Mouse (Mus musculus): ENCODE data around the gene Pax8. TPM values are rescaled to one million over a fixed set of nuclear protein-coding genes. Genes with fewer than 3 reads are reported as not detected.

Pax8 gene
- total RNA-seq, 2 experiments from 2014 or later = 0.34 to 22.9 TPM

- DNase-seq (ENCODE audit: low spot score in 2 of 2) = no peak
These were observed 7.0 kb downstream of the Pax8 start for GRCm38 (mm10) chr2:24468430-24468829.

DNA sequence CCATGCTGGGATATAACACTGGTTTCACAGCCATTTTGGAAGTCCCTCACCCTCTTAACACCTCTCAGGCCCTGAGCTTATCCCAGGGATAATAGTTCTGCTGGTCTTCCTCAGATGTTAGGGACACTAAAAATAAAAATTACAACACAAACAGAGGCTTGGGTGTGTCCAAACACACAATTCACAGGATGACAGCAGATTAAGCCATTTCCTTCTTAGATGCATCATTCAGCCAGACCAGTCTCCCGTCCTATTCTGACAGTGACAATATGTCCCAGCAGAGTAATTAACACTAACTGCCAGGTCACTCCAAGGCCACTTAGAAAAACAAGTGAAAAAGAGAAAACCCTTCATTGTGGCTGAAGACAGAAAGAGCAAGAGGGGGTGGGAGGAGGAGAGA lies 8.2 kb downstream of the Pax8 start:
- no peak for DNase-seq (ENCODE audit: low spot score in 2 of 2)

- DNase-seq (ENCODE audit: low spot score in 2 of 2) = no peak
These were observed 14.6 kb downstream of the Pax8 start for GRCm38 (mm10) chr2:24460808-24461127.

- DNase-seq (ENCODE audit: low spot score in 2 of 2) = no peak
These were observed 15.1 kb downstream of the Pax8 start for GRCm38 (mm10) chr2:24460112-24460807.

DNA sequence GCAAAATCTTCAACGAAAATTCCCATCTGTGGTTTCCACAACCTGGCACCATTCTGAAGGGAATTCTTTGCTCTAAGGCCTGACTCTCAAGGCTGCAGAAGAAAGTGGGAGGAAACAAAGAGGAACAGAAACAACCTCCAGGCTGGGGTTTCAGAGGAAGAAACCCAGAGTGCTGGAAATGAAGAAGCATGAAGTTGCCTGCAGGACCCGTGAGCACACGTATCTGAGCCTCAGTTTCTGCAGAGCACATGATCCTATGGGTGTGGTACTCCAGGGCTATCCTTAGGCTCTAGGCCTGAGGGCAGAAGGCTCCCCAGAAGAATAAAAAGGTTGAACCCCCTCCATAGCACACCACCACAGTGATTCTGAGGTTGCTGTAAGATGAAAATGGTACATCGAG lies 18.6 kb downstream of the Pax8 start:
- no peak for DNase-seq (ENCODE audit: low spot score in 2 of 2)

- DNase-seq (ENCODE audit: low spot score in 2 of 2) = no peak
These were observed 20.1 kb downstream of the Pax8 start for GRCm38 (mm10) chr2:24455057-24455855.

- DNase-seq (ENCODE audit: low spot score in 2 of 2) = no peak
These were observed 20.9 kb downstream of the Pax8 start for GRCm38 (mm10) chr2:24454429-24455011.

- DNase-seq (ENCODE audit: low spot score in 2 of 2) = no peak
These were observed 22.2 kb downstream of the Pax8 start for GRCm38 (mm10) chr2:24453206-24453605.

DNA sequence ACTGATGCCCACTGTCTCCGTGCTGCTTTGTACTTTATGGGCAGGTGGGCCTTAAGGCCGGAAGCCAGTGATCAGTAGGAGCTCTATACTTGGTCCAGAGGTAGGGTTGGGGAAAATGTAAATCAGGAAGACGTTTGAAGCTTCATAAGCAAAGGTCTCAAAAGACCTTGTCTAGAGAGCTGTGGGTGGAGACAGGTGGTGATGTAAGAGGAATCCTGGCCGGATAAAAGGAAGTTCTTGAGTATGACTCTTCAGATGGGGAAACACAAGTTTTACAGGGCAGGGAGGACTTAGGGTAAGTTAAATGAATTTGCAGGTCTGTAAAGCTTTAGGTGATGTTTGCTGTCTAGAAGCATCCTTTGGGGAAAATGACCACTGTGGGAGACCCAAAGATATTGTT lies 26.3 kb downstream of the Pax8 start:
- DNase-seq (ENCODE audit: low spot score in 2 of 2) = no peak

GRCm38 (mm10) chr2:24443256-24443790 lies 32.1 kb downstream of the Pax8 start:
- DNase-seq (ENCODE audit: low spot score in 2 of 2) = no peak

- no peak for DNase-seq (ENCODE audit: low spot score in 2 of 2)
These were observed 33.0 kb downstream of the Pax8 start for GRCm38 (mm10) chr2:24442303-24442925.

DNA sequence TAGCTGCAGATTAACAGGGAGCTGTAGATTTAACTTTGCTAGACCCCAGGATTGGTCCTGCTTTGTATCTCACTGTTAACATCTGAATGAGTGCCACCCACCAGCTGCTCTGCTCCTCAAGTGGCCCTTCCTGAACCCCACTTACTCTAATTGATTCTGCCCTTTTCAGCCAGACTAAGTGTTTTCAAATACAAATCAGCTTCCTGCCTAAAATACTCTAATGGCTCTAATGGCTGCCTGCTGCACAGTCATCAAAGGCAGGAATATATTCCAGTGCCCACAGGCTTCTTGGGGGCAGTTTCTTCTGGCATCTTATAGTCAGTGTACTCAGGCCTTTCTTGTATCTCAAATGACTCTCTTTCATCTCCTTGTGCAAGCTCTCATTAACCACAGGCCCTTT lies 33.5 kb downstream of the Pax8 start:
- DNase-seq (ENCODE audit: low spot score in 2 of 2) = no peak

- no peak for DNase-seq (ENCODE audit: low spot score in 2 of 2)
These were observed 35.3 kb downstream of the Pax8 start for GRCm38 (mm10) chr2:24440056-24440455.

GRCm38 (mm10) chr2:24435699-24436098 lies 39.7 kb downstream of the Pax8 start:
- no peak for DNase-seq (ENCODE audit: low spot score in 2 of 2)

GRCm38 (mm10) chr2:24434670-24435069 lies 40.7 kb downstream of the Pax8 start:
- no peak for DNase-seq (ENCODE audit: low spot score in 2 of 2)

- no peak for DNase-seq (ENCODE audit: low spot score in 2 of 2)
These were observed 45.6 kb downstream of the Pax8 start for GRCm38 (mm10) chr2:24429806-24430205.

DNA sequence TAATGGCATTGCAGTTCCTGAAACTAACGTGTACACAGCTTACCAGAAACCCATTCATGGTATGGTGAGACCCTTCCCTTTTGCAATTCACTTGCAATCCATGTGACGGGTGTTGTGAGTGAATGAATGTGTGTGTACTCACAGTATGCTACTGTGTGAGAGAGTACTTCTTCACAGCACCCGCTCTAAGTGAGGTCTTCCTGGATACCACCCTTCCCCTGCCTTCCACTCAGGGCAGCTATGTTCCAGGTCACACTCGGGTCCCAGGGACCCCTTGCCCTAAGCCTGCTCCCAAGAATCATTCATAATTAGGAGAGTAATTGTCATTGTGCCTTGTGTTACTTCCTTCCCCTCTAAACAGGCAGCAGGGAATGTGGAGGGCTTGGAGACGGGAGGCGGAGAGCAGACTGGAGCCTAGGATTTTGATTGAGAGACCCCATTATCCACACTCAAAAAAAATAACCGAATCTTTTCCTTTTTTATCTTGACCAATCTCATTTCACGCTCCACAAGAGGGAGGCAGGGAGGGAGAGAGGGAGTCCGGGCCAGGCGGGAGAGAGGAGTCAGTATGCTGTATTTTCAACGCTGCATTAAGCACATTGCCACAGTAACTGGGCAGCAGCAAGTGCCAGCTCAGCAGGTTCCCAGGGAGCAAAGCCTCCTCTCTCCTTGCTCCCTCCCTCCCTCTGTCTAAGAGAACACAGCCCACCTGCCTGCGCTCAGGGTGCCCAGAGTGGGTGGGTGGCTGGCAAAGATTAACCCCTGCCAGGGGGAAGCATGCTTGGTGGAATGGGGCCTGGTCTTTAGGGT lies 47.3 kb downstream of the Pax8 start:
- DNase-seq (ENCODE audit: low spot score in 2 of 2) = no peak

GRCm38 (mm10) chr2:24425630-24426029 lies 49.8 kb downstream of the Pax8 start:
- no peak for DNase-seq (ENCODE audit: low spot score in 2 of 2)

GRCm38 (mm10) chr2:24422815-24423214 lies 52.6 kb downstream of the Pax8 start:
- DNase-seq (ENCODE audit: low spot score in 2 of 2) = no peak

GRCm38 (mm10) chr2:24421211-24421863 lies 54.1 kb downstream of the Pax8 start:
- DNase-seq (ENCODE audit: low spot score in 2 of 2) = no peak

Data from adrenal gland, postnatal 4 days (tissue).